Mouse (Mus musculus): ENCODE data around the gene Plrg1. TPM values are rescaled to one million over a fixed set of nuclear protein-coding genes. Genes with fewer than 3 reads are reported as not detected.
A peak's percentile ranks its signal among the peaks of the same experiment; 100 is the strongest.

The Plrg1 gene
- polyA plus RNA-seq, 1 experiment from 2014 or later: 70.4 TPM

GRCm38 (mm10) chr3:83111485-83112261 is 56.4 kb downstream of the Plrg1 start:
- WGBS: 51% methylated on average over 7 of the region's 7 CpGs
- Histone ChIP-seq H3K9ac (ENCODE audit: low read depth, low read length) (no peak overlapping the region), H3K27me3 (ENCODE audit: insufficient read depth, low read length) (no peaks in the 10 kb centered on the region), H3K27ac (no peak overlapping the region), H3K4me3 (replicated peaks; ENCODE audit: low read depth, low read length) (no peak overlapping the region), H3K36me3 (ENCODE audit: insufficient read depth, low read length) (no peaks in the 10 kb centered on the region), H3K4me1 (replicated peaks; ENCODE audit: insufficient read depth, low read length) (no peaks in the 10 kb centered on the region), H3K4me2 (ENCODE audit: low read length) (peak overlapping the region; percentile 7; the same call in 1 of the 2 replicates), H3K9me3 (replicated peaks; ENCODE audit: low read length) (no peaks in the 10 kb centered on the region)
- no peak for TF ChIP-seq CTCF (IDR thresholded peaks at IDR 0.05; ENCODE audit: low read depth)
- no peak for ATAC-seq (replicated peaks; ENCODE audit: low FRiP score, low read depth)
- DNase-seq (ENCODE audit: low spot score): peak; percentile 32

- H3K4me1 ChIP-seq (replicated peaks; ENCODE audit: insufficient read depth, low read length): no peaks in the 10 kb centered on the region
- DNase-seq (ENCODE audit: low spot score) (no peak), ATAC-seq (replicated peaks; ENCODE audit: low FRiP score, low read depth) (no peak)
- no peak overlapping the region for H3K9ac ChIP-seq (ENCODE audit: low read depth, low read length)
- no peaks in the 10 kb centered on the region for H3K36me3 ChIP-seq (ENCODE audit: insufficient read depth, low read length)
- H3K27ac ChIP-seq: no peak overlapping the region
- H3K4me2 ChIP-seq (ENCODE audit: low read length): no peak overlapping the region
- TF ChIP-seq CTCF (IDR thresholded peaks at IDR 0.05; ENCODE audit: low read depth): no peak
- 15% methylated on average over 3 of the region's 3 CpGs for WGBS
- H3K27me3 ChIP-seq (ENCODE audit: insufficient read depth, low read length): no peaks in the 10 kb centered on the region
- H3K4me3 ChIP-seq (replicated peaks; ENCODE audit: low read depth, low read length): no peak overlapping the region
- no peaks in the 10 kb centered on the region for H3K9me3 ChIP-seq (replicated peaks; ENCODE audit: low read length)
Observed at GRCm38 (mm10) chr3:83112869-83113268, 57.5 kb downstream of the Plrg1 start.

- Histone ChIP-seq H3K4me3 (replicated peaks; ENCODE audit: low read depth, low read length) (no peak overlapping the region), H3K36me3 (ENCODE audit: insufficient read depth, low read length) (no peaks in the 10 kb centered on the region), H3K27me3 (ENCODE audit: insufficient read depth, low read length) (no peaks in the 10 kb centered on the region), H3K4me2 (ENCODE audit: low read length) (no peak overlapping the region), H3K9me3 (replicated peaks; ENCODE audit: low read length) (no peaks in the 10 kb centered on the region), H3K9ac (ENCODE audit: low read depth, low read length) (no peak overlapping the region), H3K4me1 (replicated peaks; ENCODE audit: insufficient read depth, low read length) (no peaks in the 10 kb centered on the region), H3K27ac (no peak overlapping the region)
- WGBS: 42% methylated on average over 1 of the region's 1 CpGs
- no peak for ATAC-seq (replicated peaks; ENCODE audit: low FRiP score, low read depth)
- no peak for TF ChIP-seq CTCF (IDR thresholded peaks at IDR 0.05; ENCODE audit: low read depth)
- no peak for DNase-seq (ENCODE audit: low spot score)
Observed at GRCm38 (mm10) chr3:83114946-83115345, 59.6 kb downstream of the Plrg1 start.

- WGBS: 58% methylated on average over 10 of the region's 10 CpGs
- no peaks in the 10 kb centered on the region for H3K36me3 ChIP-seq (ENCODE audit: insufficient read depth, low read length)
- no peak overlapping the region for H3K4me2 ChIP-seq (ENCODE audit: low read length)
- no peaks in the 10 kb centered on the region for H3K4me1 ChIP-seq (replicated peaks; ENCODE audit: insufficient read depth, low read length)
- ATAC-seq (replicated peaks; ENCODE audit: low FRiP score, low read depth) (no peak), DNase-seq (ENCODE audit: low spot score) (no peak)
- H3K27ac ChIP-seq: no peak overlapping the region
- TF ChIP-seq CTCF (IDR thresholded peaks at IDR 0.05; ENCODE audit: low read depth): no peak
- H3K9ac ChIP-seq (ENCODE audit: low read depth, low read length): no peak overlapping the region
- H3K9me3 ChIP-seq (replicated peaks; ENCODE audit: low read length): no peaks in the 10 kb centered on the region
- H3K27me3 ChIP-seq (ENCODE audit: insufficient read depth, low read length): no peaks in the 10 kb centered on the region
- H3K4me3 ChIP-seq (replicated peaks; ENCODE audit: low read depth, low read length): no peak overlapping the region
Observed at GRCm38 (mm10) chr3:83117592-83117991, 62.3 kb downstream of the Plrg1 start.

Other genes starting within 250 kb of the Plrg1 start
- 2.3 and 2.5 TPM in 2 replicates for gene Rbm46, start 179.0 kb upstream of the Plrg1 start, polyA plus RNA-seq (2015; fragmentation: Nextera tagmentation; extraction: Ambion mirVana)
- gene Lrat, start 151.5 kb upstream of the Plrg1 start, polyA plus RNA-seq (2015; fragmentation: Nextera tagmentation; extraction: Ambion mirVana): 0.09 and 0.11 TPM in 2 replicates
- gene Fgg, start 47.8 kb upstream of the Plrg1 start, polyA plus RNA-seq (2015; fragmentation: Nextera tagmentation; extraction: Ambion mirVana): 1.2 and 2.3 TPM in 2 replicates
- gene Fga, start 29.4 kb upstream of the Plrg1 start, polyA plus RNA-seq (2015; fragmentation: Nextera tagmentation; extraction: Ambion mirVana): 5.1 and 5.5 TPM in 2 replicates
- 2.4 and 3.3 TPM in 2 replicates for gene Fgb, start 5.7 kb upstream of the Plrg1 start, polyA plus RNA-seq (2015; fragmentation: Nextera tagmentation; extraction: Ambion mirVana)
- 0.03 and 0.05 TPM in 2 replicates for gene Dchs2, start 72.4 kb downstream of the Plrg1 start, polyA plus RNA-seq (2015; fragmentation: Nextera tagmentation; extraction: Ambion mirVana)